ENCODE assay signal across 21 mouse cellular contexts in genomic region chr1:105440296-105440695, GRCm38 (mm10).
DNase-seq lines count a peak whose midpoint lies in the region; ATAC-seq and TF ChIP-seq lines count a peak whose summit lies in the region.
"Had no signal": no experiment of that assay in that cellular context is flagged by ENCODE, and none has a peak within 500 bp of the region (broad histone marks: within the 10 kb centered on the region; RNA-seq: fewer than 3 reads in every experiment).

No protein-coding gene starts in this region.

- H3K9ac ChIP-seq in hindbrain, embryonic 16.5 days (ENCODE audit: low read depth, low read length): no peak overlapping the region
- no peak overlapping the region for H3K9ac ChIP-seq in midbrain, embryonic 11.5 days (ENCODE audit: low read length)
- no peak overlapping the region for H3K9ac ChIP-seq in midbrain, embryonic 16.5 days (ENCODE audit: low read depth, low read length)
- no peak overlapping the region for H3K9ac ChIP-seq in midbrain, embryonic 12.5 days (replicated peaks)
- H3K9ac ChIP-seq in forebrain, postnatal 0 days: no peak overlapping the region
- H3K9ac ChIP-seq: embryonic facial prominence, embryonic 13.5 days; forebrain, embryonic 12.5 days; heart, embryonic 12.5 days; hindbrain, embryonic 15.5 days had no signal

- TF ChIP-seq CTCF in forebrain, postnatal 0 days (IDR thresholded peaks at IDR 0.05; ENCODE audit: low read depth): no peak

- 43% methylated on average over 3 of the region's 3 CpGs for WGBS in hindbrain, embryonic 10.5 days
- 31% methylated on average over 3 of the region's 3 CpGs for WGBS in hindbrain, embryonic 16.5 days
- WGBS in midbrain, embryonic 11.5 days: 26% methylated on average over 3 of the region's 3 CpGs
- WGBS in midbrain, embryonic 16.5 days: 30% methylated on average over 3 of the region's 3 CpGs
- WGBS in midbrain, embryonic 12.5 days: 30% methylated on average over 3 of the region's 3 CpGs
- 68% methylated on average over 3 of the region's 3 CpGs for WGBS in forebrain, postnatal 0 days

- no peak overlapping the region for H3K27ac ChIP-seq in hindbrain, embryonic 10.5 days
- H3K27ac ChIP-seq in hindbrain, embryonic 16.5 days (ENCODE audit: low read depth, low read length): no peak overlapping the region
- no peak overlapping the region for H3K27ac ChIP-seq in midbrain, embryonic 11.5 days (ENCODE audit: low read depth, low read length)
- H3K27ac ChIP-seq in midbrain, embryonic 16.5 days (ENCODE audit: low read length): no peak overlapping the region
- H3K27ac ChIP-seq in midbrain, embryonic 12.5 days (replicated peaks): no peak overlapping the region
- H3K27ac ChIP-seq in forebrain, postnatal 0 days (ENCODE audit: low read depth, low read length): no peak overlapping the region
- H3K27ac ChIP-seq: embryonic facial prominence, embryonic 13.5 days; forebrain, embryonic 12.5 days; hindbrain, embryonic 15.5 days had no signal

- DNase-seq in hindbrain, embryonic 10.5 days (ENCODE audit: low spot score): peak; percentile 6
- DNase-seq in midbrain, embryonic 11.5 days (ENCODE audit: low spot score, missing footprints): no peak
- DNase-seq in forebrain, postnatal 0 days: no peak
- DNase-seq in layer of hippocampus, adult 9-10 months (ENCODE audit: low spot score): no peak
- DNase-seq: adrenal gland, postnatal 14 days; cerebellum, adult 18-20 months; cerebellum, adult 9-11 months; cerebellum, postnatal 36 days; gastrocnemius, postnatal 14 days; heart, postnatal 36 days had no signal

- no peak for ATAC-seq in hindbrain, embryonic 16.5 days
- ATAC-seq in midbrain, embryonic 11.5 days (ENCODE audit: low FRiP score): peak; percentile 86
- ATAC-seq in midbrain, embryonic 16.5 days: no peak
- peak; percentile 61; the same call in 1 of the 2 replicates for ATAC-seq in midbrain, embryonic 12.5 days (ENCODE audit: low FRiP score, low read depth)
- ATAC-seq in forebrain, postnatal 0 days: no peak
- ATAC-seq: activated CD4-positive, CD25-positive, alpha-beta regulatory T cell, adult 4 months; forebrain, embryonic 16.5 days; Patski had no signal

- no peak overlapping the region for H3K4me2 ChIP-seq in hindbrain, embryonic 16.5 days (ENCODE audit: low read length)
- H3K4me2 ChIP-seq in midbrain, embryonic 11.5 days: no peak overlapping the region
- no peak overlapping the region for H3K4me2 ChIP-seq in midbrain, embryonic 16.5 days (ENCODE audit: low read length)
- H3K4me2 ChIP-seq in midbrain, embryonic 12.5 days (replicated peaks): no peak overlapping the region
- H3K4me2 ChIP-seq in forebrain, postnatal 0 days (ENCODE audit: low read depth): no peak overlapping the region
- H3K4me2 ChIP-seq: embryonic facial prominence, embryonic 13.5 days; forebrain, embryonic 12.5 days; heart, embryonic 12.5 days; hindbrain, embryonic 15.5 days had no signal

- no peaks in the 10 kb centered on the region for H3K36me3 ChIP-seq in hindbrain, embryonic 10.5 days
- no peaks in the 10 kb centered on the region for H3K36me3 ChIP-seq in hindbrain, embryonic 16.5 days (ENCODE audit: control insufficient read depth, insufficient read depth, low read length)
- H3K36me3 ChIP-seq in midbrain, embryonic 11.5 days (ENCODE audit: control insufficient read depth, insufficient read depth, low read length): no peaks in the 10 kb centered on the region
- H3K36me3 ChIP-seq in midbrain, embryonic 16.5 days (ENCODE audit: control insufficient read depth, insufficient read depth, low read length): no peaks in the 10 kb centered on the region
- no peaks in the 10 kb centered on the region for H3K36me3 ChIP-seq in midbrain, embryonic 12.5 days
- no peaks in the 10 kb centered on the region for H3K36me3 ChIP-seq in forebrain, postnatal 0 days (ENCODE audit: insufficient read depth)
- H3K36me3 ChIP-seq: embryonic facial prominence, embryonic 13.5 days; forebrain, embryonic 12.5 days; heart, embryonic 12.5 days; hindbrain, embryonic 15.5 days had no signal

- H3K4me3 ChIP-seq in hindbrain, embryonic 10.5 days: no peak overlapping the region
- no peak overlapping the region for H3K4me3 ChIP-seq in hindbrain, embryonic 16.5 days (ENCODE audit: low read length)
- H3K4me3 ChIP-seq in midbrain, embryonic 11.5 days (ENCODE audit: low read depth, low read length): no peak overlapping the region
- H3K4me3 ChIP-seq in midbrain, embryonic 16.5 days (ENCODE audit: low read depth, low read length): no peak overlapping the region
- H3K4me3 ChIP-seq in midbrain, embryonic 12.5 days: no peak overlapping the region
- no peak overlapping the region for H3K4me3 ChIP-seq in forebrain, postnatal 0 days (ENCODE audit: low read depth, low read length)
- H3K4me3 ChIP-seq: embryonic facial prominence, embryonic 13.5 days; forebrain, embryonic 12.5 days; heart, embryonic 12.5 days; hindbrain, embryonic 15.5 days had no signal

- no peaks in the 10 kb centered on the region for H3K9me3 ChIP-seq in hindbrain, embryonic 10.5 days
- H3K9me3 ChIP-seq in hindbrain, embryonic 16.5 days (ENCODE audit: control insufficient read depth, low read length): no peaks in the 10 kb centered on the region
- H3K9me3 ChIP-seq in midbrain, embryonic 11.5 days (ENCODE audit: control insufficient read depth, low read length): no peaks in the 10 kb centered on the region
- H3K9me3 ChIP-seq in midbrain, embryonic 16.5 days (replicated peaks; ENCODE audit: control insufficient read depth, low read length, poor library complexity, severe bottlenecking): no peaks in the 10 kb centered on the region
- H3K9me3 ChIP-seq in midbrain, embryonic 12.5 days: no peaks in the 10 kb centered on the region
- H3K9me3 ChIP-seq in forebrain, postnatal 0 days (ENCODE audit: low read length): no peaks in the 10 kb centered on the region
- H3K9me3 ChIP-seq: embryonic facial prominence, embryonic 13.5 days; forebrain, embryonic 12.5 days; heart, embryonic 12.5 days; hindbrain, embryonic 15.5 days had no signal

- H3K27me3 ChIP-seq in hindbrain, embryonic 10.5 days (ENCODE audit: insufficient read depth, poor library complexity, severe bottlenecking): no peaks in the 10 kb centered on the region
- H3K27me3 ChIP-seq in hindbrain, embryonic 16.5 days (replicated peaks; ENCODE audit: control insufficient read depth, insufficient read depth, low read length): no peaks in the 10 kb centered on the region
- peaks cover 10% of the 10 kb centered on the region for H3K27me3 ChIP-seq in midbrain, embryonic 11.5 days (ENCODE audit: control insufficient read depth, insufficient read depth, low read length)
- no peaks in the 10 kb centered on the region for H3K27me3 ChIP-seq in midbrain, embryonic 16.5 days (ENCODE audit: control insufficient read depth, insufficient read depth, low read depth, low read length)
- 0 out of 2 replicates have a peak, but pooled peaks cover 10% of the 10 kb centered on the region for H3K27me3 ChIP-seq in midbrain, embryonic 12.5 days
- no peaks in the 10 kb centered on the region for H3K27me3 ChIP-seq in forebrain, postnatal 0 days (ENCODE audit: insufficient read depth, low read length)
- H3K27me3 ChIP-seq: CH12.LX; embryonic facial prominence, embryonic 13.5 days; forebrain, embryonic 12.5 days; heart, embryonic 12.5 days; hindbrain, embryonic 15.5 days; Patski had no signal

- H3K4me1 ChIP-seq in hindbrain, embryonic 10.5 days (replicated peaks): peaks cover 6% of the 10 kb centered on the region
- no peaks in the 10 kb centered on the region for H3K4me1 ChIP-seq in hindbrain, embryonic 16.5 days (ENCODE audit: control insufficient read depth, insufficient read depth, low read depth, low read length)
- H3K4me1 ChIP-seq in midbrain, embryonic 11.5 days (ENCODE audit: control insufficient read depth, insufficient read depth, low read length): peaks cover 3% of the 10 kb centered on the region; the same call in 1 of the 2 replicates
- H3K4me1 ChIP-seq in midbrain, embryonic 16.5 days (ENCODE audit: control insufficient read depth, insufficient read depth, low read length): 0 out of 2 replicates have a peak, but pooled peaks cover 3% of the 10 kb centered on the region
- H3K4me1 ChIP-seq in midbrain, embryonic 12.5 days: no peaks in the 10 kb centered on the region
- no peaks in the 10 kb centered on the region for H3K4me1 ChIP-seq in forebrain, postnatal 0 days (ENCODE audit: insufficient read depth)
- H3K4me1 ChIP-seq: embryonic facial prominence, embryonic 13.5 days; heart, embryonic 12.5 days; hindbrain, embryonic 15.5 days had no signal

Comparison
In these comparisons a context has a peak if more than half of its experiments do, and no peak if none do; other contexts are left out.
1. ATAC-seq: peak in midbrain, embryonic 11.5 days (single experiment) and midbrain, embryonic 12.5 days (single experiment); none in hindbrain, embryonic 16.5 days (single experiment), midbrain, embryonic 16.5 days (single experiment) and forebrain, postnatal 0 days (single experiment).